Mouse (Mus musculus) embryo, embryonic 11 days (tissue): ENCODE measurements around the gene Rheb.
"Not testable (repeated sequence)": the region's sequence is repeated elsewhere in the genome, so short reads cannot be mapped to it uniquely, and the experiment has no call there.

Source experiments
- DNase-seq: peaks from one replicate; pipeline ENCODE4 v3.0.0-alpha.2; 2015

The Rheb gene

GRCm38 (mm10) chr5:24842274-24843102 is at the start of gene Rheb:
TSS of gene Rheb (minus strand) at chr5:24842624.
- peak; percentile 100 for DNase-seq

- DNase-seq = no peak
Observed at GRCm38 (mm10) chr5:24889860-24890259, 47.4 kb upstream of the Rheb start.

- DNase-seq = no peak
Observed at GRCm38 (mm10) chr5:24888874-24889591, 46.6 kb upstream of the Rheb start.

GRCm38 (mm10) chr5:24887271-24887670 is 44.8 kb upstream of the Rheb start:
- DNase-seq = no peak

- DNase-seq = no peak
Observed at GRCm38 (mm10) chr5:24878713-24879112, 36.3 kb upstream of the Rheb start.

GRCm38 (mm10) chr5:24877836-24878624 is 35.6 kb upstream of the Rheb start:
- DNase-seq = no peak

GRCm38 (mm10) chr5:24876653-24877052 is 34.2 kb upstream of the Rheb start:
- no peak for DNase-seq

GRCm38 (mm10) chr5:24874111-24874510 is 31.7 kb upstream of the Rheb start:
- no peak for DNase-seq

GRCm38 (mm10) chr5:24873221-24873620 is 30.8 kb upstream of the Rheb start:
- no peak for DNase-seq

GRCm38 (mm10) chr5:24871276-24871675 is 28.9 kb upstream of the Rheb start:
- no peak for DNase-seq

- no peak for DNase-seq
Observed at GRCm38 (mm10) chr5:24869796-24870289, 27.4 kb upstream of the Rheb start.

GRCm38 (mm10) chr5:24863804-24864203 is 21.4 kb upstream of the Rheb start:
- DNase-seq = no peak

- no peak for DNase-seq
Observed at GRCm38 (mm10) chr5:24861449-24861930, 19.1 kb upstream of the Rheb start.

- no peak for DNase-seq
Observed at GRCm38 (mm10) chr5:24860635-24861448, 18.4 kb upstream of the Rheb start.

GRCm38 (mm10) chr5:24859771-24860540 is 17.5 kb upstream of the Rheb start:
- no peak for DNase-seq

GRCm38 (mm10) chr5:24854827-24855600 is 12.6 kb upstream of the Rheb start:
- no peak for DNase-seq

- no peak for DNase-seq
Observed at GRCm38 (mm10) chr5:24854256-24854655, 11.8 kb upstream of the Rheb start.

- DNase-seq = not testable (repeated sequence)
Observed at GRCm38 (mm10) chr5:24848261-24848660, 5.8 kb upstream of the Rheb start.

GRCm38 (mm10) chr5:24843841-24844240 is 1.4 kb upstream of the Rheb start:
- DNase-seq = no peak

GRCm38 (mm10) chr5:24843103-24843475 is 665 bp upstream of the Rheb start:
- DNase-seq = no peak
